Mouse (Mus musculus) Muller cell, postnatal 12 days (primary cell): Measurements from ENCODE around the gene Bin2.

Experiments used
- DNase-seq: peaks from one replicate; pipeline ENCODE4 v3.0.0-alpha.2; 2015; ENCODE audit errors: inconsistent ontology term

Gene Bin2

DNA sequence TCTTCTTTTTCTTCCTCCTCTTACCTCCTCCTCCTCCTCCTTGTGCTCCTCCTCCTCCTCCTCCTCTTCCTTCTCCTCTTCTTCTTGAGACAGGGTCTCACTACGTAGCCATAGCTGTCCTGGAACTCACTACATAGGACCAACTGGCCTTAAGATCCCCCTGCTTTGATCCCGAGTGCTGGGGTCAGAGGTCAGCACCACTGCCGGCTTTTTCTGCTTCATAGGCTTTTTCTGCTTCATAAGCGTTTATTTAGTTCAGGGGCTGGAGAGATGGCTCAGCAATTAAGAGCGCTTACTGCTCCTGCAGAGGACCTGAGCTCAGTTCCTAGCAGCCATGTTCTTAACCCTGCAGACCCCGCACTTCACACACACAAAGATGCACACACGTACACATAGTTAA, 12.4 kb upstream of the Bin2 start:
- no peak for DNase-seq

- no peak for DNase-seq
Measured at GRCm38 (mm10) chr15:100680381-100680780, 11.0 kb upstream of the Bin2 start.

- DNase-seq = no peak
Measured at GRCm38 (mm10) chr15:100679005-100679404, 9.7 kb upstream of the Bin2 start.

DNA sequence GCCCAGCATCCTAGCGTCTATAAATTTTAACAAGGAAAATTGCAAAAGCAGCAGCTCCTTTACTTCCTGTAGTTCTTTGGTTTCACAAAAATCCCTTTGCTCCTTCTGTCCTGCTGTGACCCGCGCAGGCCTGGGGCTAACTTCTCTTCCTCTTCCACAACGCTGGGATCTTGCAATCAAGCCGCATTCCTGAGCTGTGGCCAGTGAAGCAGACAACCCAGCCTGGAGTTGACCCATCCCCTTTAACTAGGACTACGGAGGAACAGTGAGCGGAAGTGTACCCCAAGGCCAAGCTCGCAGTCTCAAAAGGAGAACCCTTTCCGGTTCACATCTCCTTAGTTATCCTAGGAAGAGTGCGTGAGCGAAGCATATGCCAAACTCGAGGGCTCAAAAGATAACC, 9.2 kb upstream of the Bin2 start:
- DNase-seq = peak; percentile 32

DNA sequence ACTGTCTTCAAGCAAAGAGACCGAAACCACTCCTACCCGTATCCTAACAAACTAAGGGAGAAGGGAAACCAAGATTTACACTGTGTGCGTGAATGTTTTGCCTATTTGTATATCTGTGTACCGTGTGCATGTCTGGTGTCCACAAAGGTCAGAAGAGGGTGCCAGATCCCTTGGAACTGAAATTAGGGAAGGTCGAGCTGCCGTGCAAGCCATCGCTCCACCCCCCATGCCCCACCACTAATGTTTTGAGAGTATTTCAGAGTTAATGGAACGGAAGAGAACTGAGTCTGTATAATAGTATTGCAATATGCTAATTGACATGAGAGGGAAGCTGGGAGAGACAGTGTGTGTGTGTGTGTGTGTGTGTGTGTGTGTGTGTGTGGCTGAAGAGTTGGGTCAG, 8.3 kb upstream of the Bin2 start:
- no peak for DNase-seq

- no peak for DNase-seq
Measured at GRCm38 (mm10) chr15:100676521-100676920, 7.2 kb upstream of the Bin2 start.

DNA sequence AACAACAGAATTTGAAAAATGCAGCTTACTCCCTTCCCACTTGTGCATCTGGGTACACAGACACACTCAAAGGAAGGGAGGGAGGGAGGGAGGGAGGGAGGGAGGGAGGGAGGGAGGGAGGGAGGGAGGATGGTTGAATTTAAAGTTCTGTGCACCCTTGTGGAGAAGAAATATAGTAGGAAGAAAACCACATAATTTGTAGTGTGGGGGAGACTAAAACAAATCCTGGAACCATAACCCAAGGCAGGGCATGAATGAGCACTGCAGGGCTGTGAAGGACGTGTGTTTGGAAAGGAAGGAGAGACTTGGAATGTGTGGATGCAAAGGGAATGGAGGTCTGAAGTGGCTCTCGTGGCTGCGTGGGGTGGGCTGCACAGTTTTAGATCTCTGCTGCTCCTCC, 6.1 kb upstream of the Bin2 start:
- no peak for DNase-seq

- DNase-seq = no peak
Measured at GRCm38 (mm10) chr15:100674566-100674965, 5.2 kb upstream of the Bin2 start.

DNA sequence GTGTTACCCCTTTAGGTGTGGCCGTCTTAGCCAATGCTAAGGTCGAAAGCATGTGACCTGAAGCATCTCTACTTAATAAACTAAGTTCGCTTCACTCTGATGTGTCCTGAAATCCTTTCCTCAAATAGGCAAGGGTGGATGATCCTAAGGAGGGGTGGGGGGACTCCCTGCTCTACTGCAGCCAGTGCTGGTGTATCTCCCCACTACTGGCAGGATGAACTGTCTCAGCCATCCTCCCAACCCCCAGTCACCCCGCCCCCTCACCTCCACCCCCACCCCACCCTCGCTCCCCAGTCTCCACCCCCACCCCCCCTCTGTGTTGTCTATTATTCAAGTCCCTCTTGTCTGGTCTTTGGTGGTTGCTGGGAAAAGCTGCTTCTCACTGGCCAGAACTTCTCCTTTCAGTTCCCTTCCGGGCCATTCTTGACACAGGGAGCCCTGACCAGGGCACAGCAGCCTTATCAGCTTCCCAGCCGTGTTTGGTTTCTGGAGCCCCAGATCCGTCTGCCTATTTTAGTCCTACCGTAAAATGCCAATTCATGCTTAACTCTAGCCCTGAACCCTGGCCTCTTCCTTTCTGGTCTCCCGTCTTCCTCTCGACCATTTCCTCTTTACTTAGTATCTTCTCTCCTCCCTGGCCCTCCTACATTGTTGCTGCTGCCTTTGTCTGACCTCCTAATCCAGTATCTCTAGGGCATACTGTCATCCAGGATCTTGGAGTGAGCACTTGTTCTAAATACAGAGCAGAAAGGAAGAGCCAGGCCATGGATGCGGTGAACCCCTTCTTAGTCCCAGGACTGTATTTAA, 4.4 kb upstream of the Bin2 start:
- no peak for DNase-seq

DNA sequence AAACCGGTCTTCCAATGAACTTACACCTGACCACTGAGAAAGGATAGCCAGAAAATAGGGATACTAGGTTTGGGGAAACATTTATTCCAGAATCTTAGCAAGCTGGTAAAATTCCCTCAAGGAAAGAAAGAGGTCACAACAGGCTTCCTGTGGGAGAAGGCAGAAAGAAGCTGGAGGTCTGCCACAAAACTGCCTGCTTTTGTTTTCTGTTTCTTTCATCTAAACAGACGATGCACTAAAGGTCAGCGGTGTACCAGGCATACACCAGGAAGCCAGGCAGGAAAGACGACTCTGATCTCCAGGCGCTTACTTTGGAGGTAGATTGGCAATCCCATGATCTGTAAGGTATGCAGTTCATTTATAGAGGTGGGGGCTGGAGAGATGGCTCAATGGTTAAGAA, 1.5 kb upstream of the Bin2 start:
- DNase-seq = peak; percentile 14

DNA sequence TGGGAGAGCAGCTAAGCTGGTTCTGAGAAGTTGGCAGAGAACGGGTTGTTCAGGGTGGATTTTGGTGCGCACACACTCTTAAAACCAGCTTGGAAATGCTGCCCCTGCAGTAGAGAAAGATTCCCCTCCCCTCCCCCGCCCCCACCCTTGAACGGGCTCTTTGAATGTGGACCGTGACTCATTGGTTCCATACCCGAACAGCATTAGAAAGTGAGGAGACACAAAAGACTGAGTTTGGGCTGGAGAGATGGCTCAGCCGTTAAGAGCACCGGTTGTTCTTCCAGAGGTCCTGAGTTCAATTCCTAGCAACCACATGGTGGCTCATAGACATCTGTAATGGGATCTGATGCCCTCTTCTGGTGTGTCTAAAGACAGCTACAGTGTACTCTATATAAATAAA, 651 bp upstream of the Bin2 start:
- no peak for DNase-seq

- DNase-seq = no peak
Measured at GRCm38 (mm10) chr15:100667871-100668545, 1.3 kb downstream of the Bin2 start.

GRCm38 (mm10) chr15:100667420-100667819, 1.9 kb downstream of the Bin2 start:
- no peak for DNase-seq

DNA sequence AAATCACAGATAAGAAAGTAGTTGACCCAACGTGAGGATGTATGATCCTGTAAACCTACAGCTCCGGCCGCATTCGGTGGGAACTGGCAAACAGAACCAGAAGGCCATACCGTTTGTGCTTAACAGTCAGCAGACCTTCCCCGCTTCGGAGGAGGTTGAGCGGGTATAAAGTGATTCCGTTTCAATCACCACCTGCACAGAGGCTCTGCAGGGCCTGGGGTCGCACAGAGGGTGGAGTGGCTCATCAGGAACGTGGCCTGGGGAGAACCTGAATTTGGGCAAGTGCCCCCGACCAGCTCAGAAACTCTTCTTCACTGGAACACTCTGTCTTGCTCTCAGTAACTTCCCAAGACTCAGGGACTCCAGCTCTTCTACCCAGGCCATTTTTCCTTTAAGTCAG, 2.5 kb downstream of the Bin2 start:
- no peak for DNase-seq

GRCm38 (mm10) chr15:100666219-100666696, 3.1 kb downstream of the Bin2 start:
- DNase-seq = no peak

GRCm38 (mm10) chr15:100665411-100666218, 3.7 kb downstream of the Bin2 start:
- DNase-seq = no peak

GRCm38 (mm10) chr15:100664813-100665274, 4.5 kb downstream of the Bin2 start:
- DNase-seq = no peak

DNA sequence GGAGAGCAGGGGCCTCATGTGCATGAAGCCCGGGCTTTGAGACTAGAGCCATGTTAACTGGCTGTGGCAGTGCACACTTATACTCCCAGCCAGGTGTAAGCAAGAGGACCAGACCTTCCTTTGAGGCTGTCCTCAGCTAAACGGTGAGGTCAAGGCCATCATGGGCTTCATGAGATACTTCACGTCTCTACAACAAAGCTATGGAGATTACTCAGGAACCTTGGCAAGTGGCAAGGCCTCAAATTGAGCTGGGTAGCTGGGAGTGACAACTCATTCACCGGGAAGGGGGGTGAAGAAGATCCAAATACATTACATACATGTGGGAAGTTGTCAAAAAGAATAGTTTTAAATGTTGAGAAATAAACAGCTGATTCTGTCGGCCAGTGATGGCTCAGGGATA, 8.5 kb downstream of the Bin2 start:
- no peak for DNase-seq

- peak; percentile 38 for DNase-seq
Measured at GRCm38 (mm10) chr15:100660306-100660705, 9.0 kb downstream of the Bin2 start.

DNA sequence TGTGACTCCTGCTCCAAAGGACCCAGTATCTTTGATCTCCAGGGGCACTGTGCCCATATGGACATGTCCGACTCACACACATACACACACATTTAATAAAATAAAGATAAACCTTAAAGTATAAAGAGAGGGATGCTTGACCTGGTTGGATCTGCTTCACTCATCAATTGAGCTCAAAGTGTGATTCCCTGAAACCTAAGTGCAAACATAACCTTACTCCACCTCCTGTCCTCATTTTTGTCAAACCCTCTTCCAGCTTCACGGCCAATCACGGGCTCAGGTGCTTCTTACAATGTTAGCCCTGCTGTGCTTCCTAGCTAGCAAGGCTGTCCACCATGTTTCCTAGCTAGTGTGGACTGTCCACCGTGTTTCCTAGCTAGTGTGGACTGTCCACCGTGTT, 14.2 kb downstream of the Bin2 start:
- no peak for DNase-seq

- DNase-seq = no peak
Measured at GRCm38 (mm10) chr15:100654271-100654670, 15.1 kb downstream of the Bin2 start.

- no peak for DNase-seq
Measured at GRCm38 (mm10) chr15:100651610-100652009, 17.7 kb downstream of the Bin2 start.
